Mouse (Mus musculus): ENCODE data around the gene Atp13a3. TPM values are rescaled to one million over a fixed set of nuclear protein-coding genes. Genes with fewer than 3 reads are reported as not detected.
A peak's percentile ranks its signal among the peaks of the same experiment; 100 is the strongest.

Atp13a3 gene
- total and polyA plus RNA-seq, 2 experiments from 2014 or later = 7.1 to 19.7 TPM

GRCm38 (mm10) chr16:30308616-30309394 lies 97.0 kb downstream of the Atp13a3 start:
- peak overlapping the region; percentile 56 for H3K4me3 ChIP-seq (ENCODE audit: low read length)
- H3K27ac ChIP-seq = peak overlapping the region; percentile 26; the same call in 1 of the 2 replicates
- DNase-seq (ENCODE audit: low spot score) (peak; percentile 89), ATAC-seq (peak; percentile 82)
- peak overlapping the region; percentile 59 for H3K9ac ChIP-seq (replicated peaks; ENCODE audit: low read length)
- H3K27me3 ChIP-seq (ENCODE audit: insufficient read depth, low read length) = peaks cover 22% of the 10 kb centered on the region; the same call in 1 of the 2 replicates
- H3K4me2 ChIP-seq (ENCODE audit: low read depth, low read length) = peak overlapping the region; percentile 93
- 0 out of 2 replicates have a peak, but pooled peaks cover 7% of the 10 kb centered on the region for H3K4me1 ChIP-seq (ENCODE audit: insufficient read depth, low read length)
- TF ChIP-seq CTCF (IDR thresholded peaks at IDR 0.05; ENCODE audit: low read depth) = peak; percentile 22; the same call in 1 of the 2 replicates
- no peaks in the 10 kb centered on the region for H3K9me3 ChIP-seq (ENCODE audit: low read length)
- 2% methylated on average over 70 of the region's 72 CpGs for WGBS
- no peaks in the 10 kb centered on the region for H3K36me3 ChIP-seq (ENCODE audit: insufficient read depth, low read length)

GRCm38 (mm10) chr16:30307961-30308615 lies 97.7 kb downstream of the Atp13a3 start:
- H3K4me1 ChIP-seq (ENCODE audit: insufficient read depth, low read length) = 0 out of 2 replicates have a peak, but pooled peaks cover 7% of the 10 kb centered on the region
- ATAC-seq (no peak; the same call in none of the 2 replicates), DNase-seq (ENCODE audit: low spot score) (peak; percentile 12)
- no peak for TF ChIP-seq CTCF (IDR thresholded peaks at IDR 0.05; ENCODE audit: low read depth)
- no peaks in the 10 kb centered on the region for H3K9me3 ChIP-seq (ENCODE audit: low read length)
- H3K27ac ChIP-seq = no peak overlapping the region
- H3K4me3 ChIP-seq (ENCODE audit: low read length) = peak overlapping the region; percentile 56
- WGBS = 11% methylated on average over 29 of the region's 29 CpGs
- no peaks in the 10 kb centered on the region for H3K36me3 ChIP-seq (ENCODE audit: insufficient read depth, low read length)
- H3K9ac ChIP-seq (replicated peaks; ENCODE audit: low read length) = peak overlapping the region; percentile 59
- H3K27me3 ChIP-seq (ENCODE audit: insufficient read depth, low read length) = peaks cover 22% of the 10 kb centered on the region; the same call in 1 of the 2 replicates
- H3K4me2 ChIP-seq (ENCODE audit: low read depth, low read length) = peak overlapping the region; percentile 93

GRCm38 (mm10) chr16:30307306-30307705 lies 98.5 kb downstream of the Atp13a3 start:
- Histone ChIP-seq H3K4me2 (ENCODE audit: low read depth, low read length) (no peak overlapping the region), H3K27me3 (ENCODE audit: insufficient read depth, low read length) (peaks cover 22% of the 10 kb centered on the region; the same call in 1 of the 2 replicates), H3K4me1 (ENCODE audit: insufficient read depth, low read length) (0 out of 2 replicates have a peak, but pooled peaks cover 7% of the 10 kb centered on the region), H3K4me3 (ENCODE audit: low read length) (no peak overlapping the region), H3K27ac (no peak overlapping the region), H3K9ac (replicated peaks; ENCODE audit: low read length) (no peak overlapping the region), H3K9me3 (ENCODE audit: low read length) (no peaks in the 10 kb centered on the region), H3K36me3 (ENCODE audit: insufficient read depth, low read length) (no peaks in the 10 kb centered on the region)
- 52% methylated on average over 12 of the region's 12 CpGs for WGBS
- ATAC-seq (no peak), DNase-seq (ENCODE audit: low spot score) (no peak)
- no peak for TF ChIP-seq CTCF (IDR thresholded peaks at IDR 0.05; ENCODE audit: low read depth)

GRCm38 (mm10) chr16:30306102-30306501 lies 99.7 kb downstream of the Atp13a3 start:
- H3K9me3 ChIP-seq (ENCODE audit: low read length) = no peaks in the 10 kb centered on the region
- H3K9ac ChIP-seq (replicated peaks; ENCODE audit: low read length) = no peak overlapping the region
- H3K4me1 ChIP-seq (ENCODE audit: insufficient read depth, low read length) = 0 out of 2 replicates have a peak, but pooled peaks cover 7% of the 10 kb centered on the region
- no peaks in the 10 kb centered on the region for H3K36me3 ChIP-seq (ENCODE audit: insufficient read depth, low read length)
- TF ChIP-seq CTCF (IDR thresholded peaks at IDR 0.05; ENCODE audit: low read depth) = no peak
- ATAC-seq (no peak), DNase-seq (ENCODE audit: low spot score) (no peak)
- no peak overlapping the region for H3K27ac ChIP-seq
- H3K27me3 ChIP-seq (ENCODE audit: insufficient read depth, low read length) = peaks cover 13% of the 10 kb centered on the region; the same call in 1 of the 2 replicates
- WGBS = 90% methylated on average over 4 of the region's 4 CpGs
- H3K4me2 ChIP-seq (ENCODE audit: low read depth, low read length) = no peak overlapping the region
- H3K4me3 ChIP-seq (ENCODE audit: low read length) = no peak overlapping the region

DNA sequence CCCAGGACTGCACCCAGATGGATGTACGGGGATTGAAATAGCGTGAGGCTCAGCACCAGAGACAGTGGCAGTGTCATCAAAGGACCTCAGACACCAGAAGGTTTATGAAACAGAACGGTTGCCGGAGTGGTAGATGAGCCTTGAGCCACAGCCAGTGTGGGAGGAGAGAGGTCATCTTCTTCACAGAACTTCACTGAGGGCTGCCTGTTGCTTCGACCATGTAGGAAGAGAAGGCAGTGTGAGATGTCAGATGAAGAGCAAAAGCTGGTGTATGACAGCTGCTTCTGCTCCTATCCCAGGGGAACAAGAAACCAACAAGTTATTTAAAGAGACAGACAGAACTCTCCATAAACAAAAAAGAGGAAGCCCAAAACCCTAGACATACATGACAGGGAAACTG lies 101.5 kb downstream of the Atp13a3 start:
- no peak overlapping the region for H3K9ac ChIP-seq (replicated peaks; ENCODE audit: low read length)
- peaks cover 3% of the 10 kb centered on the region; the same call in 1 of the 2 replicates for H3K27me3 ChIP-seq (ENCODE audit: insufficient read depth, low read length)
- no peaks in the 10 kb centered on the region for H3K36me3 ChIP-seq (ENCODE audit: insufficient read depth, low read length)
- no peak overlapping the region for H3K4me2 ChIP-seq (ENCODE audit: low read depth, low read length)
- TF ChIP-seq CTCF (IDR thresholded peaks at IDR 0.05; ENCODE audit: low read depth) = no peak
- no peak for DNase-seq (ENCODE audit: low spot score)
- ATAC-seq = no peak
- H3K9me3 ChIP-seq (ENCODE audit: low read length) = no peaks in the 10 kb centered on the region
- H3K4me3 ChIP-seq (ENCODE audit: low read length) = no peak overlapping the region
- 0 out of 2 replicates have a peak, but pooled peaks cover 7% of the 10 kb centered on the region for H3K4me1 ChIP-seq (ENCODE audit: insufficient read depth, low read length)
- WGBS = 69% methylated on average over 5 of the region's 5 CpGs
- no peak overlapping the region for H3K27ac ChIP-seq

DNA sequence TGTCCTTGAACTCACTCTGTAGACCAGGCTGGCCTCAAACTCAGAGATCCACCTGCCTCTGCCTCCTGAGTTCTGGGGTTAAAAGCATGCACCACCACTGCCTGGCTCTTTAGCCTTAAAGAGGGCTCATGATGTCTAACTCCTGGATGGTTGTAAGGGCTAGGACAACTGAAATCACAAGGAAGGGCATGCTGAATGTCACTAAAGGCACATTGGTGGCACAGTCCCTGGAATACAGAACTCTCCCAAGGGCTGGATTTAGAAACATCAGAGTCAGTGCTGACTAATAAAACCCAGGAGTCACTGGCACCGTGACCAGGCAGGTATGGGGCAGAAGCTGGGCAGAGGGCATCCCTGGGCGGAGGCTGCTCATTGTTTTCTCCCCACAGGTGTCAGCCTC lies 102.4 kb downstream of the Atp13a3 start:
- Histone ChIP-seq H3K9ac (replicated peaks; ENCODE audit: low read length) (no peak overlapping the region), H3K36me3 (ENCODE audit: insufficient read depth, low read length) (no peaks in the 10 kb centered on the region), H3K27me3 (ENCODE audit: insufficient read depth, low read length) (peaks cover 3% of the 10 kb centered on the region; the same call in 1 of the 2 replicates), H3K4me1 (ENCODE audit: insufficient read depth, low read length) (0 out of 2 replicates have a peak, but pooled peaks cover 6% of the 10 kb centered on the region), H3K27ac (no peak overlapping the region), H3K4me3 (ENCODE audit: low read length) (no peak overlapping the region), H3K9me3 (ENCODE audit: low read length) (no peaks in the 10 kb centered on the region), H3K4me2 (ENCODE audit: low read depth, low read length) (no peak overlapping the region)
- DNase-seq (ENCODE audit: low spot score) (no peak), ATAC-seq (no peak)
- WGBS = 84% methylated on average over 2 of the region's 2 CpGs
- TF ChIP-seq CTCF (IDR thresholded peaks at IDR 0.05; ENCODE audit: low read depth) = no peak
